Mouse (Mus musculus) MN1 (cell line): ENCODE data around the gene Atp8b2.

Experiments
- DNase-seq: peaks from one replicate; pipeline ENCODE4 v3.0.0-alpha.2; 2016; ENCODE audit warnings: low spot score

The Atp8b2 gene

GRCm38 (mm10) chr3:89963221-89963763, at the start of gene Atp8b2:
Gene Atp8b2 (minus strand): TSS chr3:89963508.
- DNase-seq, result peak; percentile 78

- no peak for DNase-seq
Measured at GRCm38 (mm10) chr3:90010291-90010690, 47.0 kb upstream of the Atp8b2 start.

GRCm38 (mm10) chr3:90004091-90004796, 40.9 kb upstream of the Atp8b2 start:
- DNase-seq, result no peak

- no peak for DNase-seq
Measured at GRCm38 (mm10) chr3:89999830-90000229, 36.5 kb upstream of the Atp8b2 start.

- peak; percentile 65 for DNase-seq
Measured at GRCm38 (mm10) chr3:89999090-89999489, 35.8 kb upstream of the Atp8b2 start.

- peak; percentile 97 for DNase-seq
Measured at GRCm38 (mm10) chr3:89998612-89999054, 35.3 kb upstream of the Atp8b2 start, which contains the start of gene Hax1. Gene Hax1 (minus strand): TSS chr3:89998780.

GRCm38 (mm10) chr3:89997791-89998495, 34.6 kb upstream of the Atp8b2 start:
- peak; percentile 53 for DNase-seq

GRCm38 (mm10) chr3:89994807-89995515, 31.7 kb upstream of the Atp8b2 start:
- no peak for DNase-seq

- no peak for DNase-seq
Measured at GRCm38 (mm10) chr3:89987822-89988221, 24.5 kb upstream of the Atp8b2 start.

- DNase-seq, result no peak
Measured at GRCm38 (mm10) chr3:89987211-89987610, 23.9 kb upstream of the Atp8b2 start.

- no peak for DNase-seq
Measured at GRCm38 (mm10) chr3:89982426-89982825, 19.1 kb upstream of the Atp8b2 start.

GRCm38 (mm10) chr3:89976859-89977258, 13.6 kb upstream of the Atp8b2 start:
- DNase-seq, result no peak

- no peak for DNase-seq
Measured at GRCm38 (mm10) chr3:89968509-89968908, 5.2 kb upstream of the Atp8b2 start.

GRCm38 (mm10) chr3:89966946-89967345, 3.6 kb upstream of the Atp8b2 start:
- DNase-seq, result no peak

GRCm38 (mm10) chr3:89965972-89966371, 2.7 kb upstream of the Atp8b2 start:
- DNase-seq, result no peak

- DNase-seq, result no peak
Measured at GRCm38 (mm10) chr3:89965557-89965956, 2.2 kb upstream of the Atp8b2 start.

- peak; percentile 91 for DNase-seq
Measured at GRCm38 (mm10) chr3:89963926-89964739, 825 bp upstream of the Atp8b2 start.

GRCm38 (mm10) chr3:89962751-89963220, 522 bp downstream of the Atp8b2 start:
- no peak for DNase-seq

GRCm38 (mm10) chr3:89962059-89962750, 1.1 kb downstream of the Atp8b2 start:
- DNase-seq, result peak; percentile 59

- no peak for DNase-seq
Measured at GRCm38 (mm10) chr3:89961436-89961835, 1.9 kb downstream of the Atp8b2 start.

GRCm38 (mm10) chr3:89960469-89960868, 2.8 kb downstream of the Atp8b2 start:
- DNase-seq, result peak; percentile 93
